Mouse (Mus musculus) E14TG2a.4 (cell line): ENCODE results near the gene Xpo5.

Source experiments
- H3K27me3 ChIP-seq: 2 replicates; pipeline ENCODE4 v1.6.1; 2014; ENCODE audit warnings: low read length, control low read depth; ENCODE audit not compliant: insufficient read depth
- H3K36me3 ChIP-seq: 2 replicates; pipeline ENCODE4 v1.6.1; 2014; ENCODE audit warnings: low read length, control low read depth; ENCODE audit not compliant: insufficient read depth
- H3K4me1 ChIP-seq: replicated peaks from 2 replicates; pipeline ENCODE4 v1.6.1; 2014; ENCODE audit warnings: low read depth, low read length, control low read depth
- H3K4me3 ChIP-seq: replicated peaks from 2 replicates; pipeline ENCODE4 v1.5.1; 2014; ENCODE audit warnings: mild to moderate bottlenecking, low read length
- H3K9me3 ChIP-seq: 2 replicates; pipeline ENCODE4 v1.6.1; 2014; ENCODE audit warnings: low read length, control low read depth
- CTCF ChIP-seq: conservative IDR thresholded peaks from 2 replicates; pipeline ENCODE4 v1.5.1; 2014; ENCODE audit warnings: low read length
- NANOG ChIP-seq: IDR thresholded peaks from 2 replicates; pipeline ENCODE4 v1.6.1; 2014; ENCODE audit warnings: borderline replicate concordance, low read length, mixed read lengths
- POU5F1 ChIP-seq: IDR thresholded peaks from 2 replicates; pipeline ENCODE4 v1.6.1; 2014; ENCODE audit warnings: low read length, borderline replicate concordance

Gene Xpo5

DNA sequence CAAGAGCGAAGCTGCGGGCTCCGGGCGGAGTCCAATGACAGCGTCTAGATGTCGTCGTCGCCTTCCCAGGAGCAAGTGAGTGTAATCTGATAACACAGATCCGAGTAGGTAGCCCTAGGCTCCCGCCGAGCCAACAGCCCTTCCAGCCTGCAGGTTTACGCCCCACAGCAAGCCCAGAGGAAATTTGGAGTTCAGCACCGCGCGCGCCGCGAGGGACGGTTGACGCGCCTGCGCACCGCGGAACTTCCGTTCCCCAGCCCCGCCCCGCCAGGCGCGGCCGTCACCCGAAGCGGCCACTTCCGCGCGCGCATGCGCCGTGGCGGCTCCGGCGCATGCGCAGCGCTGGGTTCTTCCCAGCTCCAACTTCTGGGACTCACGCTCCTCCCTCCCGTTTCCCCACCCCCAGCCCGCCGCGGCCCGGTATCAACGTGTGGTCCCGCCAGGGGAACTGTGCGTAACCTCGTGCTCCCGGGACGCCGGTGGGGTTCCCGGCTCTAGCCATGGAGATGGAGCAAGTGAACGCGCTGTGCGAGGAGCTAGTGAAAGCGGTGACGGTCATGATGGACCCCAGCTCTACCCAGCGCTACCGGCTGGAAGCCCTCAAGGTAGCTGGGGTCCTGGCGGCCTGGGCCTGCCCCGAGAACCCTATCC, at the start of gene Xpo5, which contains the start of gene Polh:
Gene Xpo5, plus strand, starts transcription at position 362 of the 651 bp plus-strand sequence.
Gene Polh, minus strand, starts transcription at position 225 of the 651 bp plus-strand sequence.
- Histone ChIP-seq H3K36me3 (peaks cover 66% of the 10 kb centered on the region), H3K27me3 (no peaks in the 10 kb centered on the region), H3K4me3 (peak within 1 kb of the TSS; percentile 99), H3K9me3 (no peaks in the 10 kb centered on the region), H3K4me1 (peaks cover 33% of the 10 kb centered on the region)
- TF ChIP-seq POU5F1 (no peak), CTCF (no peak), NANOG (no peak)

GRCm38 (mm10) chr17:46152847-46153782, 49.5 kb upstream of the Xpo5 start, which contains the start of gene Mad2l1bp:
Mad2l1bp (minus strand) TSS chr17:46153553.
- H3K27me3 ChIP-seq = no peaks in the 10 kb centered on the region
- H3K4me3 ChIP-seq = peak within 1 kb of the TSS; percentile 85
- no peak for TF ChIP-seq CTCF
- TF ChIP-seq POU5F1 = no peak
- TF ChIP-seq NANOG = no peak
- H3K9me3 ChIP-seq = no peaks in the 10 kb centered on the region
- peaks cover 36% of the 10 kb centered on the region for H3K4me1 ChIP-seq
- H3K36me3 ChIP-seq = peaks cover 18% of the 10 kb centered on the region

DNA sequence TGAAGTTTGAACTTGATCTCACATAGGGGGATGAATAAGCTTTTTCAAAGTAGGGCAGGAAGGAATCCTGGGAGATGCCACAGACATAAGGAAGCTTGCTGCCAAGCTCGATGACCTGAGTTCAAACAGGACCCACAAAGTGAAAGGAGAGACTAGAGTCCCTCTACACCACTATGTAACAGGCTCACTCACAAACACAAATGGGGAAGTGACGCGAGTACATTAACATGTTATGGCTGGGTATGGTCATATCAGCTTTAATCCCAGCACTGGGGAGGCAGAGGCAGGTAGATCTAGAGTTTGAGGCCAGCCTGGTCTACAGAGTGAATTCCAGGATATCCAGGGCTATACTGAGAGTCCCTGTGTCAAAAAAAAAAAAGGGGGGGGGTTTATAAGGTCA, 48.2 kb upstream of the Xpo5 start:
- Histone ChIP-seq H3K27me3 (no peaks in the 10 kb centered on the region), H3K4me3 (no peak overlapping the region)
- no peak for TF ChIP-seq CTCF
- no peak for TF ChIP-seq POU5F1
- no peak for TF ChIP-seq NANOG

DNA sequence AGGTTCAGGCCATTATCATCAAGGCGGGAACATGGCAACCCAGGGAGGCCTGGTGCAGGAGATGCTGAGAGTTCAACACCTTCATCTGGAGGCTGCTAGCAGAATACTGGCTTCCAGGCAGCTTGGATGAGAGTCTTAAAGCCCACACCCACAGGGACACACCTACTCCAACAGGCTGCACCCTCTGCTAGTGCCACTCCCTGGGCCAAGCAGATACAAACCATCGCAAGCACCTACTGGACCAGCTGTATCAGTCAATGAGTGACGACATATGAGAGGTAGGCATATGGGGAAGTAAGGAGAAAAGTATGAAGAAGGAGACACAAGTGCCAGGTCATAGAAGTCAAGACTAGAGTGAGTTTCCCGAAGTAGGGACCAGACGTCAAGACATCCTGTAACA, 45.9 kb upstream of the Xpo5 start:
- Histone ChIP-seq H3K9me3 (no peaks in the 10 kb centered on the region), H3K4me1 (peaks cover 43% of the 10 kb centered on the region), H3K36me3 (no peaks in the 10 kb centered on the region), H3K27me3 (no peaks in the 10 kb centered on the region), H3K4me3 (no peak overlapping the region)
- TF ChIP-seq POU5F1 = no peak
- no peak for TF ChIP-seq NANOG
- no peak for TF ChIP-seq CTCF

More for the DNA sequence above, 48.2 kb upstream of the Xpo5 start:
- Histone ChIP-seq H3K9me3 (no peaks in the 10 kb centered on the region), H3K4me1 (peaks cover 36% of the 10 kb centered on the region), H3K36me3 (peaks cover 7% of the 10 kb centered on the region; the same call in 1 of the 2 replicates)

GRCm38 (mm10) chr17:46157131-46157530, 45.5 kb upstream of the Xpo5 start:
- no peaks in the 10 kb centered on the region for H3K36me3 ChIP-seq
- no peaks in the 10 kb centered on the region for H3K27me3 ChIP-seq
- no peaks in the 10 kb centered on the region for H3K9me3 ChIP-seq
- TF ChIP-seq NANOG (no peak), POU5F1 (no peak), CTCF (no peak)
- no peak overlapping the region for H3K4me3 ChIP-seq
- H3K4me1 ChIP-seq = peaks cover 47% of the 10 kb centered on the region

DNA sequence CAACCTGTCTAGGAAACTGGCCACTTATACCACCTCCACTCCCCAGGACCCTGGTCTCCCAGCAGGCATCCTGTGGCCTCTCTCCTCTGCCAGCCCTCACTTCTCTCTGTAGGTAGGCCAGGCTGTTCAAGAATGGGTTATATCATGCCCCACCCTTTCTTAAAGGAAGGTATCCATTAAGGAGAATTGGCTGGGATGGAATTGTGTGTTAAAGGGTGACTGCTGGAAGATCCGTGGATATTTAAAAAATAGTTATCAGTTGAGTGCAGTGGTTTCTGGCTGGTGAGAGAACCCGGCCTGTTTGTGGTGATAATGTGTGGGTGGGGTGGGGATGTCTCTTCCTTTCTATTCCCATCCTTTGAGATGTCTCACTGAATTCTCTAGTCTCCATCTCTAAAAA, 43.3 kb upstream of the Xpo5 start:
- no peak for TF ChIP-seq CTCF
- TF ChIP-seq NANOG = no peak
- TF ChIP-seq POU5F1 = no peak
- Histone ChIP-seq H3K9me3 (no peaks in the 10 kb centered on the region), H3K27me3 (no peaks in the 10 kb centered on the region), H3K4me3 (peak overlapping the region; percentile 92; the same call in 1 of the 2 replicates), H3K36me3 (peaks cover 8% of the 10 kb centered on the region), H3K4me1 (peaks cover 48% of the 10 kb centered on the region)

GRCm38 (mm10) chr17:46160090-46160662, 42.4 kb upstream of the Xpo5 start:
- TF ChIP-seq CTCF (peak; percentile 34), POU5F1 (no peak)
- Histone ChIP-seq H3K27me3 (no peaks in the 10 kb centered on the region), H3K36me3 (peaks cover 17% of the 10 kb centered on the region), H3K4me3 (peak overlapping the region; percentile 92), H3K9me3 (no peaks in the 10 kb centered on the region), H3K4me1 (peaks cover 57% of the 10 kb centered on the region)

GRCm38 (mm10) chr17:46160686-46161085, 41.9 kb upstream of the Xpo5 start, which contains the start of gene Gtpbp2:
Gtpbp2 (plus strand) TSS chr17:46161032.
- no peaks in the 10 kb centered on the region for H3K27me3 ChIP-seq
- peaks cover 22% of the 10 kb centered on the region for H3K36me3 ChIP-seq
- peak within 1 kb of the TSS; percentile 92 for H3K4me3 ChIP-seq
- H3K9me3 ChIP-seq = no peaks in the 10 kb centered on the region
- H3K4me1 ChIP-seq = peaks cover 62% of the 10 kb centered on the region
- TF ChIP-seq NANOG = no peak
- no peak for TF ChIP-seq CTCF
- no peak for TF ChIP-seq POU5F1
